Mouse (Mus musculus): ENCODE measurements around the gene Prtn3. TPM values are rescaled to one million over a fixed set of nuclear protein-coding genes. Genes with fewer than 3 reads are reported as not detected.
A peak's percentile ranks its signal among the peaks of the same experiment; 100 is the strongest.

Prtn3 gene
- polyA plus RNA-seq, 1 experiment from 2014 or later: 7.9 TPM

- Histone ChIP-seq H3K27me3 (ENCODE audit: insufficient read depth, low read length) (no peaks in the 10 kb centered on the region), H3K4me2 (ENCODE audit: low read length) (no peak overlapping the region), H3K9me3 (replicated peaks; ENCODE audit: low read length) (no peaks in the 10 kb centered on the region), H3K4me3 (replicated peaks; ENCODE audit: low read depth, low read length) (no peak overlapping the region), H3K27ac (no peak overlapping the region), H3K9ac (ENCODE audit: low read depth, low read length) (no peak overlapping the region), H3K4me1 (replicated peaks; ENCODE audit: insufficient read depth, low read length) (peaks cover 11% of the 10 kb centered on the region; the same call in 1 of the 2 replicates), H3K36me3 (ENCODE audit: insufficient read depth, low read length) (0 out of 2 replicates have a peak, but pooled peaks cover 3% of the 10 kb centered on the region)
- 95% methylated on average over 8 of the region's 8 CpGs for WGBS
- ATAC-seq (replicated peaks; ENCODE audit: low FRiP score, low read depth) (no peak), DNase-seq (ENCODE audit: low spot score) (no peak)
- no peak for TF ChIP-seq CTCF (IDR thresholded peaks at IDR 0.05; ENCODE audit: low read depth)
These were observed 2.4 kb upstream of the Prtn3 start for GRCm38 (mm10) chr10:79871845-79872244.

DNA sequence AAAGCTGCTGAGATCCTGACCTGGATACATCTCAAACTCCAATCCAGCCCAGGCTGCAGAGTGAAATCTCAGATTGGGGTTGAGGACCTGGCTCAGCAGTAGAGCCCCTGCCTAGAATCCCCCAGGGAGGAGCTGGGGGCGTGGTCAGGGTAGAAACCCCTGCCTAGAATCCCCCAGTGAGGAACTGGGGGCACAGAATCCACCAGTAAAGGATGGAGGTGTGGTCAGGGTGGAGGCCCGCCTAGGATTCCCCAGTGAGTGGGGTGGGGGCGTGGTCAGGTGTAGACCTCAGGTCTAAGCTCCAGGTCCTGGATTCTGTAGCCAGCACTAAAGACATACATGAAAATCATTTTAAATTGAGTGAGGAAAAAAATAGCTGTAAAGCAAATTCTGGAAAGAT, 1.4 kb upstream of the Prtn3 start:
- peak overlapping the region; percentile 97; the same call in 1 of the 2 replicates for H3K4me2 ChIP-seq (ENCODE audit: low read length)
- no peak for TF ChIP-seq CTCF (IDR thresholded peaks at IDR 0.05; ENCODE audit: low read depth)
- 0 out of 2 replicates have a peak, but pooled peaks cover 3% of the 10 kb centered on the region for H3K36me3 ChIP-seq (ENCODE audit: insufficient read depth, low read length)
- H3K9ac ChIP-seq (ENCODE audit: low read depth, low read length): no peak overlapping the region
- DNase-seq (ENCODE audit: low spot score) (no peak), ATAC-seq (replicated peaks; ENCODE audit: low FRiP score, low read depth) (no peak)
- H3K9me3 ChIP-seq (replicated peaks; ENCODE audit: low read length): no peaks in the 10 kb centered on the region
- peaks cover 18% of the 10 kb centered on the region for H3K4me1 ChIP-seq (replicated peaks; ENCODE audit: insufficient read depth, low read length)
- no peak overlapping the region for H3K27ac ChIP-seq
- H3K27me3 ChIP-seq (ENCODE audit: insufficient read depth, low read length): no peaks in the 10 kb centered on the region
- 0 out of 2 replicates have a peak overlapping the region, but pooled peaks have one; percentile 7 for H3K4me3 ChIP-seq (replicated peaks; ENCODE audit: low read depth, low read length)
- WGBS: 53% methylated on average over 3 of the region's 3 CpGs

- Histone ChIP-seq H3K36me3 (ENCODE audit: insufficient read depth, low read length) (0 out of 2 replicates have a peak, but pooled peaks cover 3% of the 10 kb centered on the region), H3K27me3 (ENCODE audit: insufficient read depth, low read length) (no peaks in the 10 kb centered on the region), H3K9ac (ENCODE audit: low read depth, low read length) (peak overlapping the region; percentile 79), H3K4me1 (replicated peaks; ENCODE audit: insufficient read depth, low read length) (peaks cover 21% of the 10 kb centered on the region), H3K4me2 (ENCODE audit: low read length) (peak overlapping the region; percentile 97), H3K4me3 (replicated peaks; ENCODE audit: low read depth, low read length) (peak overlapping the region; percentile 69; the same call in 1 of the 2 replicates), H3K9me3 (replicated peaks; ENCODE audit: low read length) (no peaks in the 10 kb centered on the region), H3K27ac (no peak overlapping the region)
- WGBS: 11% methylated on average over 6 of the region's 6 CpGs
- no peak for TF ChIP-seq CTCF (IDR thresholded peaks at IDR 0.05; ENCODE audit: low read depth)
- no peak for ATAC-seq (replicated peaks; ENCODE audit: low FRiP score, low read depth)
- no peak for DNase-seq (ENCODE audit: low spot score)
These were observed 963 bp upstream of the Prtn3 start for GRCm38 (mm10) chr10:79873313-79873712.

DNA sequence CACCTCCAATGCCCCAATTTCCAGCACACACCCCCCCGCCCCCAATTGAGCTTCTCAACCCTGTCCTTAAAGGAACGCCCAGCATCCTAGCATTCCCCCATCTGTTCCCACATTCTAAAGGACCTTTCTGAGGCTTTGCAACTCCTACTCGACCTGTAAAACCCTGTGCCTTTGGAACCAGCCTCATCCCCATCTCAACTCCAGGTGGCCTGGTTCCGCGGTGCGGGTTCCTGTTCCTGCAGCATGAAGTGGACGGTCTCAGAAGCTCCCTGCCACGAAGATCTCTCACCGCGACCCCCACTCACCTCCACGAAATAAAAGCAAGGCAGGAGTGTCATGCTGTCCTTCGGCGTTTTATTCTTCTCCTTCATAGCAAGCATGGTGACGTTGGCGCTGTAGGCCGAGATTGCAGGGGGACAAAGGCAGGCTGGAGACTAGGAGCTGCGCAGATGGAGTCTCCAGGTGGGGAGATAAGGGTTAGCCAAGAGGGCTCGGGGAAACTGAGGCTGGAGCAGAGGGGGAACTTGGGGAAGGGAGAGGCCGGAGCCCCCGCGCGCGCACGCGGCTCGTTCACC, 474 bp upstream of the Prtn3 start:
- Histone ChIP-seq H3K4me2 (ENCODE audit: low read length) (peak overlapping the region; percentile 97), H3K27ac (peak overlapping the region; percentile 50; the same call in 1 of the 2 replicates), H3K9ac (ENCODE audit: low read depth, low read length) (peak overlapping the region; percentile 79), H3K36me3 (ENCODE audit: insufficient read depth, low read length) (0 out of 2 replicates have a peak, but pooled peaks cover 3% of the 10 kb centered on the region), H3K4me1 (replicated peaks; ENCODE audit: insufficient read depth, low read length) (peaks cover 21% of the 10 kb centered on the region), H3K9me3 (replicated peaks; ENCODE audit: low read length) (no peaks in the 10 kb centered on the region), H3K27me3 (ENCODE audit: insufficient read depth, low read length) (no peaks in the 10 kb centered on the region), H3K4me3 (replicated peaks; ENCODE audit: low read depth, low read length) (peak overlapping the region; percentile 69)
- 3% methylated on average over 26 of the region's 26 CpGs for WGBS
- ATAC-seq (replicated peaks; ENCODE audit: low FRiP score, low read depth): no peak
- no peak for DNase-seq (ENCODE audit: low spot score)
- TF ChIP-seq CTCF (IDR thresholded peaks at IDR 0.05; ENCODE audit: low read depth): no peak

GRCm38 (mm10) chr10:79877174-79877573, 2.9 kb downstream of the Prtn3 start:
- no peaks in the 10 kb centered on the region for H3K9me3 ChIP-seq (replicated peaks; ENCODE audit: low read length)
- H3K9ac ChIP-seq (ENCODE audit: low read depth, low read length): no peak overlapping the region
- ATAC-seq (replicated peaks; ENCODE audit: low FRiP score, low read depth) (no peak), DNase-seq (ENCODE audit: low spot score) (no peak)
- H3K4me1 ChIP-seq (replicated peaks; ENCODE audit: insufficient read depth, low read length): peaks cover 36% of the 10 kb centered on the region
- no peaks in the 10 kb centered on the region for H3K36me3 ChIP-seq (ENCODE audit: insufficient read depth, low read length)
- TF ChIP-seq CTCF (IDR thresholded peaks at IDR 0.05; ENCODE audit: low read depth): no peak
- 58% methylated on average over 1 of the region's 1 CpGs for WGBS
- no peak overlapping the region for H3K4me2 ChIP-seq (ENCODE audit: low read length)
- no peaks in the 10 kb centered on the region for H3K27me3 ChIP-seq (ENCODE audit: insufficient read depth, low read length)
- H3K4me3 ChIP-seq (replicated peaks; ENCODE audit: low read depth, low read length): no peak overlapping the region
- H3K27ac ChIP-seq: no peak overlapping the region

GRCm38 (mm10) chr10:79877757-79878156, 3.5 kb downstream of the Prtn3 start:
- DNase-seq (ENCODE audit: low spot score) (no peak), ATAC-seq (replicated peaks; ENCODE audit: low FRiP score, low read depth) (no peak)
- Histone ChIP-seq H3K4me3 (replicated peaks; ENCODE audit: low read depth, low read length) (no peak overlapping the region), H3K9me3 (replicated peaks; ENCODE audit: low read length) (no peaks in the 10 kb centered on the region), H3K4me2 (ENCODE audit: low read length) (no peak overlapping the region), H3K9ac (ENCODE audit: low read depth, low read length) (no peak overlapping the region), H3K36me3 (ENCODE audit: insufficient read depth, low read length) (no peaks in the 10 kb centered on the region), H3K27me3 (ENCODE audit: insufficient read depth, low read length) (no peaks in the 10 kb centered on the region), H3K4me1 (replicated peaks; ENCODE audit: insufficient read depth, low read length) (peaks cover 42% of the 10 kb centered on the region), H3K27ac (0 out of 2 replicates have a peak overlapping the region, but pooled peaks have one; percentile 25)
- TF ChIP-seq CTCF (IDR thresholded peaks at IDR 0.05; ENCODE audit: low read depth): no peak
- WGBS: 35% methylated on average over 12 of the region's 12 CpGs

All from kidney, postnatal 0 days (tissue).